Mouse (Mus musculus) v-Abl transformed pro-B cells (cell line): Measurements from ENCODE around the gene Ska3.
"Not testable (repeated sequence)": the region's sequence is repeated elsewhere in the genome, so short reads cannot be mapped to it uniquely, and the experiment has no call there.

Experiments
- in situ Hi-C, 2 experiments: fragments of 400-800 bp; cut with MboI; formaldehyde crosslinking; loops; one replicate each; pipeline ENCODE4 v1.15.1; 2025; ENCODE audit not compliant: unreplicated experiment in 2 of 2

Gene Ska3

GRCm38 (mm10) chr14:57825788-57826751 is at the start of gene Ska3, which contains the start of gene Mrpl57:
Ska3 (minus strand) TSS chr14:57826185.
Mrpl57 (plus strand) TSS chr14:57826234.
- in situ Hi-C loops = loop anchor here (5.0 to 10.0 kb wide), 2 partner anchors 86 to 141 kb away; no protein-coding TSS in a partner anchor

GRCm38 (mm10) chr14:57866676-57867276 is 40.8 kb upstream of the Ska3 start:
- in situ Hi-C loops = loop anchor here in 1 of 2 experiments (25.0 kb wide), 1 partner anchor 979 kb away; the partner anchor contains the start of gene Zmym2

- in situ Hi-C loops = loop anchor here in 1 of 2 experiments (25.0 kb wide), 1 partner anchor 978 kb away; the partner anchor contains the start of gene Zmym2
These were observed 39.3 kb upstream of the Ska3 start for GRCm38 (mm10) chr14:57865256-57865655.

- in situ Hi-C loops = loop anchor here in 1 of 2 experiments (25.0 kb wide), 1 partner anchor 976 kb away; the partner anchor contains the start of gene Zmym2
These were observed 37.1 kb upstream of the Ska3 start for GRCm38 (mm10) chr14:57863129-57863528.

- in situ Hi-C loops = loop anchor here in 1 of 2 experiments (25.0 kb wide), 1 partner anchor 975 kb away; the partner anchor contains the start of gene Zmym2
These were observed 36.0 kb upstream of the Ska3 start for GRCm38 (mm10) chr14:57861987-57862412.

- in situ Hi-C loops = loop anchor here (5.0 to 25.0 kb wide), 2 partner anchors 58 to 972 kb away; partner anchors contain the start of gene Zmym2 (in 1 of the 2)
These were observed 33.5 kb upstream of the Ska3 start for GRCm38 (mm10) chr14:57859520-57859919.

- in situ Hi-C loops = loop anchor here (5.0 to 25.0 kb wide), 2 partner anchors 59 to 971 kb away; partner anchors contain the start of gene Zmym2 (in 1 of the 2)
These were observed 32.6 kb upstream of the Ska3 start for GRCm38 (mm10) chr14:57858601-57859000.

GRCm38 (mm10) chr14:57856037-57856436 is 30.1 kb upstream of the Ska3 start:
- in situ Hi-C loops = loop anchor here (5.0 to 25.0 kb wide), 2 partner anchors 61 to 969 kb away; partner anchors contain the start of gene Zmym2 (in 1 of the 2)

GRCm38 (mm10) chr14:57852961-57853360 is 27.0 kb upstream of the Ska3 start:
- in situ Hi-C loops = loop anchor here in 1 of 2 experiments (25.0 kb wide), 1 partner anchor 966 kb away; the partner anchor contains the start of gene Zmym2

- in situ Hi-C loops = loop anchor here in 1 of 2 experiments (25.0 kb wide), 1 partner anchor 963 kb away; the partner anchor contains the start of gene Zmym2
These were observed 24.3 kb upstream of the Ska3 start for GRCm38 (mm10) chr14:57850330-57850729.

- in situ Hi-C loops = no loop called here
These were observed 22.7 kb upstream of the Ska3 start for GRCm38 (mm10) chr14:57848646-57849045.

- in situ Hi-C loops = not testable (repeated sequence)
These were observed 22.1 kb upstream of the Ska3 start for GRCm38 (mm10) chr14:57848061-57848460.

GRCm38 (mm10) chr14:57844535-57844934 is 18.6 kb upstream of the Ska3 start:
- in situ Hi-C loops = no loop called here

- in situ Hi-C loops = no loop called here
These were observed 9.2 kb upstream of the Ska3 start for GRCm38 (mm10) chr14:57835157-57835556.

- in situ Hi-C loops = no loop called here
These were observed 7.5 kb upstream of the Ska3 start for GRCm38 (mm10) chr14:57833526-57833925.

- in situ Hi-C loops = loop anchor here (5.0 to 10.0 kb wide), 2 partner anchors 85 to 142 kb away; no protein-coding TSS in a partner anchor
These were observed 1.3 kb upstream of the Ska3 start for GRCm38 (mm10) chr14:57827284-57827683.

GRCm38 (mm10) chr14:57820839-57821238 is 5.1 kb downstream of the Ska3 start:
- in situ Hi-C loops = loop anchor here (10.0 kb wide), 1 partner anchor 136 kb away; no protein-coding TSS in a partner anchor

- in situ Hi-C loops = no loop called here
These were observed 14.1 kb downstream of the Ska3 start for GRCm38 (mm10) chr14:57811844-57812243.

GRCm38 (mm10) chr14:57810886-57811285 is 15.1 kb downstream of the Ska3 start:
- in situ Hi-C loops = no loop called here

GRCm38 (mm10) chr14:57808558-57808957 is 17.4 kb downstream of the Ska3 start:
- in situ Hi-C loops = loop anchor here in 1 of 2 experiments (5.0 kb wide), 1 partner anchor 104 kb away; no protein-coding TSS in a partner anchor
